Mouse (Mus musculus) 416B (cell line): ENCODE data around the gene Lrrc4.
A peak's percentile ranks its signal among the peaks of the same experiment; 100 is the strongest.

ENCODE experiments used
- DNase-seq: peaks from one replicate; pipeline ENCODE4 v3.0.0; 2011; ENCODE audit warnings: low read depth

Gene Lrrc4

GRCm38 (mm10) chr6:28825894-28826293 lies 5.7 kb downstream of the Lrrc4 start:
- no peak for DNase-seq

- DNase-seq, result peak; percentile 82
These were observed 7.7 kb downstream of the Lrrc4 start for GRCm38 (mm10) chr6:28823802-28824201.

- DNase-seq, result peak; percentile 70
These were observed 8.2 kb downstream of the Lrrc4 start for GRCm38 (mm10) chr6:28823375-28823774.

GRCm38 (mm10) chr6:28822296-28822695 lies 9.3 kb downstream of the Lrrc4 start:
- DNase-seq, result no peak

- no peak for DNase-seq
These were observed 11.8 kb downstream of the Lrrc4 start for GRCm38 (mm10) chr6:28819509-28820358.

GRCm38 (mm10) chr6:28817039-28817438 lies 14.5 kb downstream of the Lrrc4 start:
- DNase-seq, result no peak

GRCm38 (mm10) chr6:28814895-28815294 lies 16.7 kb downstream of the Lrrc4 start:
- DNase-seq, result no peak

- no peak for DNase-seq
These were observed 18.5 kb downstream of the Lrrc4 start for GRCm38 (mm10) chr6:28813057-28813456.

GRCm38 (mm10) chr6:28804751-28805150 lies 26.8 kb downstream of the Lrrc4 start:
- DNase-seq, result no peak

GRCm38 (mm10) chr6:28803678-28804279 lies 27.8 kb downstream of the Lrrc4 start:
- no peak for DNase-seq

- no peak for DNase-seq
These were observed 30.6 kb downstream of the Lrrc4 start for GRCm38 (mm10) chr6:28800976-28801375.

- DNase-seq, result no peak
These were observed 31.7 kb downstream of the Lrrc4 start for GRCm38 (mm10) chr6:28799818-28800217.

- DNase-seq, result no peak
These were observed 35.6 kb downstream of the Lrrc4 start for GRCm38 (mm10) chr6:28795792-28796515.

- no peak for DNase-seq
These were observed 36.2 kb downstream of the Lrrc4 start for GRCm38 (mm10) chr6:28795380-28795779.

GRCm38 (mm10) chr6:28791809-28792208 lies 39.7 kb downstream of the Lrrc4 start:
- DNase-seq, result peak; percentile 64

GRCm38 (mm10) chr6:28791183-28791582 lies 40.4 kb downstream of the Lrrc4 start:
- DNase-seq, result peak; percentile 37

- DNase-seq, result no peak
These were observed 41.9 kb downstream of the Lrrc4 start for GRCm38 (mm10) chr6:28789685-28790084.

- no peak for DNase-seq
These were observed 44.4 kb downstream of the Lrrc4 start for GRCm38 (mm10) chr6:28787133-28787532.

GRCm38 (mm10) chr6:28785770-28786169 lies 45.8 kb downstream of the Lrrc4 start:
- DNase-seq, result peak; percentile 6

GRCm38 (mm10) chr6:28783953-28784352 lies 47.6 kb downstream of the Lrrc4 start:
- DNase-seq, result no peak

GRCm38 (mm10) chr6:28783082-28783647 lies 48.4 kb downstream of the Lrrc4 start:
- no peak for DNase-seq

- no peak for DNase-seq
These were observed 49.9 kb downstream of the Lrrc4 start for GRCm38 (mm10) chr6:28781696-28782095.
